Mouse (Mus musculus) thymus, postnatal 0 days (tissue): ENCODE results near the gene Gfpt1. TPM values are rescaled to one million over a fixed set of nuclear protein-coding genes. Genes with fewer than 3 reads are reported as not detected.
"Not testable (repeated sequence)": the region's sequence is repeated elsewhere in the genome, so short reads cannot be mapped to it uniquely, and the experiment has no call there.

ENCODE experiments used
- DNase-seq: peaks from one replicate; pipeline ENCODE4 v3.0.0-alpha.2; 2015; ENCODE audit warnings: low spot score
- polyA plus RNA-seq: library from polyadenylated mRNA; unstranded; fragments of >200 nt; fragmentation: Nextera tagmentation; extraction: Ambion mirVana; gene quantifications from 2 replicates; pipeline ENCODE4 v1.2.1, GENCODE M21; 2015

The Gfpt1 gene
- 10.8 and 11.3 TPM in 2 replicates for polyA plus RNA-seq

- peak; percentile 96 for DNase-seq
Observed at GRCm38 (mm10) chr6:87042337-87043130, at the start of gene Gfpt1. Gene Gfpt1, plus strand, starts transcription at chr6:87042846.

GRCm38 (mm10) chr6:86994254-86994653 is 48.4 kb upstream of the Gfpt1 start:
- DNase-seq: no peak

- no peak for DNase-seq
Observed at GRCm38 (mm10) chr6:86996629-86997307, 45.9 kb upstream of the Gfpt1 start.

GRCm38 (mm10) chr6:86997360-86997759 is 45.3 kb upstream of the Gfpt1 start:
- no peak for DNase-seq

GRCm38 (mm10) chr6:87001995-87002394 is 40.7 kb upstream of the Gfpt1 start:
- DNase-seq: no peak

- DNase-seq: peak; percentile 78
Observed at GRCm38 (mm10) chr6:87002521-87003055, 40.1 kb upstream of the Gfpt1 start.

- DNase-seq: no peak
Observed at GRCm38 (mm10) chr6:87004099-87004498, 38.5 kb upstream of the Gfpt1 start.

- DNase-seq: no peak
Observed at GRCm38 (mm10) chr6:87005577-87005976, 37.1 kb upstream of the Gfpt1 start.

- DNase-seq: no peak
Observed at GRCm38 (mm10) chr6:87008887-87009286, 33.8 kb upstream of the Gfpt1 start, which contains the start of gene Nfu1. Gene Nfu1, plus strand, starts transcription at chr6:87009236.

- DNase-seq: peak; percentile 94
Observed at GRCm38 (mm10) chr6:87009692-87010328, 32.8 kb upstream of the Gfpt1 start.

- DNase-seq: peak; percentile 70
Observed at GRCm38 (mm10) chr6:87016916-87017315, 25.7 kb upstream of the Gfpt1 start.

GRCm38 (mm10) chr6:87018874-87019273 is 23.8 kb upstream of the Gfpt1 start:
- DNase-seq: no peak

GRCm38 (mm10) chr6:87021791-87022190 is 20.9 kb upstream of the Gfpt1 start:
- no peak for DNase-seq

- DNase-seq: no peak
Observed at GRCm38 (mm10) chr6:87026980-87027379, 15.7 kb upstream of the Gfpt1 start.

- no peak for DNase-seq
Observed at GRCm38 (mm10) chr6:87028881-87029280, 13.8 kb upstream of the Gfpt1 start.

GRCm38 (mm10) chr6:87031310-87031709 is 11.3 kb upstream of the Gfpt1 start:
- DNase-seq: not testable (repeated sequence)

- DNase-seq: no peak
Observed at GRCm38 (mm10) chr6:87032401-87032800, 10.2 kb upstream of the Gfpt1 start.

- no peak for DNase-seq
Observed at GRCm38 (mm10) chr6:87034395-87034794, 8.3 kb upstream of the Gfpt1 start.

GRCm38 (mm10) chr6:87037826-87038620 is 4.6 kb upstream of the Gfpt1 start:
- DNase-seq: no peak

GRCm38 (mm10) chr6:87039161-87039560 is 3.5 kb upstream of the Gfpt1 start:
- DNase-seq: no peak

- peak; percentile 81 for DNase-seq
Observed at GRCm38 (mm10) chr6:87040971-87041370, 1.7 kb upstream of the Gfpt1 start.
